Mouse (Mus musculus): ENCODE results near the gene Osgin1.

DNA sequence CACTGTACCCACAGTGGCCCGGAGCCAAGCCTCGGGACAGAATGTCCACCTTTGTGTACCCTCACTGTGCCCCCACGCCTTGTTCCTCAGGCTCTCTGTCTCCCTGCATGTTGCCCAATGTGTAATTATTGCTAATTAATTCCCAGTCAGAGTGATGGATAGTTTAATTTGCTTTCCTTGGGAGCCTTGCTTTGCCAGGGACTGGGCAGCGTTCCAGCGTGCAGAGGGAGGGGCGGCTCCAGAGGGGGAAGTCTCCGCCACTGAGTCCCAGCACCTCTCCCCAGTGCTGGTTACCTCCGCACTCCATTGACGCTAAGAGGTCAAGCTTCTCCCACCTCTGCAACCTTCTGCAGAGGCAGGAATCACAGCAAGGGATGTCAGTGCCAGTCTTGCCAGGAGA, 27.4 kb downstream of the Osgin1 start:
- TF ChIP-seq POLR2A (IDR thresholded peaks at IDR 0.05; ENCODE audit: insufficient read depth, low read length), result no peak
- no peak for TF ChIP-seq CTCF (IDR thresholded peaks at IDR 0.05; ENCODE audit: low read depth, low read length)
- no peak for TF ChIP-seq EP300 (IDR thresholded peaks at IDR 0.05; ENCODE audit: insufficient read depth, low read depth, low read length)
